9 mouse cellular contexts compared by ENCODE assay signal in genomic region chr11:102760805-102761308, GRCm38 (mm10). TPM values are rescaled to one million over a fixed set of nuclear protein-coding genes. Genes with fewer than 3 reads are reported as not detected.
DNase-seq lines count a peak whose midpoint lies in the region; ATAC-seq lines count a peak whose summit lies in the region.
"Had no signal": no experiment of that assay in that cellular context is flagged by ENCODE, and none has a peak within 500 bp of the region (broad histone marks: within the 10 kb centered on the region; RNA-seq: fewer than 3 reads in every experiment).

No protein-coding gene starts in this region.

- no peaks in the 10 kb centered on the region for H3K36me3 ChIP-seq in heart, embryonic 14.5 days (ENCODE audit: control insufficient read depth, insufficient read depth, low read length)
- no peaks in the 10 kb centered on the region for H3K36me3 ChIP-seq in embryonic facial prominence, embryonic 12.5 days
- H3K36me3 ChIP-seq in hindbrain, embryonic 16.5 days (ENCODE audit: control insufficient read depth, insufficient read depth, low read length): no peaks in the 10 kb centered on the region
- H3K36me3 ChIP-seq in midbrain, embryonic 14.5 days (ENCODE audit: control insufficient read depth, insufficient read depth, low read length): no peaks in the 10 kb centered on the region
- H3K36me3 ChIP-seq: G1E had no signal

- WGBS in heart, embryonic 14.5 days: 28% methylated on average over 6 of the region's 6 CpGs
- 14% methylated on average over 6 of the region's 6 CpGs for WGBS in embryonic facial prominence, embryonic 12.5 days
- 13% methylated on average over 4 of the region's 6 CpGs for WGBS in hindbrain, embryonic 16.5 days
- WGBS in midbrain, embryonic 14.5 days: 11% methylated on average over 6 of the region's 6 CpGs

- H3K9ac ChIP-seq in heart, embryonic 14.5 days (ENCODE audit: low read length): peak overlapping the region; percentile 85
- H3K9ac ChIP-seq in embryonic facial prominence, embryonic 12.5 days: peak overlapping the region; percentile 67; the same call in 1 of the 2 replicates
- peak overlapping the region; percentile 92 for H3K9ac ChIP-seq in hindbrain, embryonic 16.5 days (ENCODE audit: low read depth, low read length)
- H3K9ac ChIP-seq in midbrain, embryonic 14.5 days (replicated peaks; ENCODE audit: low read length): peak overlapping the region; percentile 87

- H3K4me2 ChIP-seq in heart, embryonic 14.5 days (ENCODE audit: low read length): peak overlapping the region; percentile 99
- H3K4me2 ChIP-seq in embryonic facial prominence, embryonic 12.5 days (replicated peaks): peak overlapping the region; percentile 99
- H3K4me2 ChIP-seq in hindbrain, embryonic 16.5 days (ENCODE audit: low read length): peak overlapping the region; percentile 97
- peak overlapping the region; percentile 92 for H3K4me2 ChIP-seq in midbrain, embryonic 14.5 days (ENCODE audit: low read length)

- H3K4me1 ChIP-seq in heart, embryonic 14.5 days (ENCODE audit: control insufficient read depth in 2 of 2, insufficient read depth in 2 of 2, low read length in 2 of 2): peaks cover 27 to 32% of the 10 kb centered on the region in 2 experiments
- H3K4me1 ChIP-seq in embryonic facial prominence, embryonic 12.5 days: peaks cover 8% of the 10 kb centered on the region
- H3K4me1 ChIP-seq in hindbrain, embryonic 16.5 days (ENCODE audit: control insufficient read depth, insufficient read depth, low read depth, low read length): peaks cover 17% of the 10 kb centered on the region
- peaks cover 3% of the 10 kb centered on the region for H3K4me1 ChIP-seq in midbrain, embryonic 14.5 days (ENCODE audit: control insufficient read depth, insufficient read depth, low read length)

- 0 out of 4 replicates have a peak overlapping the region, but pooled peaks of 1 of the 2 experiments have one; percentile 1 for H3K27ac ChIP-seq in heart, embryonic 14.5 days (replicated peaks in 1 of 2; ENCODE audit: control insufficient read depth in 1 of 2, insufficient read depth in 1 of 2, low read depth in 2 of 2, low read length in 2 of 2)
- H3K27ac ChIP-seq in embryonic facial prominence, embryonic 12.5 days: no peak overlapping the region
- peak overlapping the region; percentile 65 for H3K27ac ChIP-seq in hindbrain, embryonic 16.5 days (ENCODE audit: low read depth, low read length)
- peak overlapping the region; percentile 61; the same call in 1 of the 2 replicates for H3K27ac ChIP-seq in midbrain, embryonic 14.5 days (replicated peaks; ENCODE audit: low read depth, low read length)

- peaks cover 6% of the 10 kb centered on the region; the same call in 1 of the 2 replicates for H3K27me3 ChIP-seq in heart, embryonic 14.5 days (ENCODE audit: control insufficient read depth, insufficient read depth, low read length)
- H3K27me3 ChIP-seq in embryonic facial prominence, embryonic 12.5 days: peaks cover 44% of the 10 kb centered on the region
- H3K27me3 ChIP-seq in hindbrain, embryonic 16.5 days (replicated peaks; ENCODE audit: control insufficient read depth, insufficient read depth, low read length): no peaks in the 10 kb centered on the region
- H3K27me3 ChIP-seq in midbrain, embryonic 14.5 days (ENCODE audit: control insufficient read depth, insufficient read depth, low read length): no peaks in the 10 kb centered on the region

- DNase-seq in heart, adult 8-10 months (ENCODE audit: low spot score): no peak
- DNase-seq in midbrain, embryonic 14.5 days: no peak
- DNase-seq in embryo, embryonic 11 days: no peak
- DNase-seq in thymus, postnatal 10 days (ENCODE audit: low spot score in 2 of 2): no peak

- ATAC-seq in heart, embryonic 14.5 days (ENCODE audit: insufficient number of reproducible peaks, insufficient read depth, low FRiP score, low read depth): no peak
- no peak for ATAC-seq in embryonic facial prominence, embryonic 12.5 days (ENCODE audit: insufficient number of reproducible peaks, insufficient read depth, low FRiP score, low TSS enrichment)
- peak; percentile 31; the same call in 1 of the 2 replicates for ATAC-seq in hindbrain, embryonic 16.5 days
- no peak for ATAC-seq in midbrain, embryonic 14.5 days (ENCODE audit: low FRiP score, low TSS enrichment)
- ATAC-seq in inflammation-experienced regulatory T-cells, adult 6 months: no peak

- H3K4me3 ChIP-seq in heart, embryonic 14.5 days (ENCODE audit: control insufficient read depth in 1 of 2, insufficient read depth in 1 of 2, low read depth in 1 of 2, low read length in 2 of 2): peak overlapping the region; percentile 58 to 78
- H3K4me3 ChIP-seq in embryonic facial prominence, embryonic 12.5 days: peak overlapping the region; percentile 66
- peak overlapping the region; percentile 81 for H3K4me3 ChIP-seq in hindbrain, embryonic 16.5 days (ENCODE audit: low read length)
- peak overlapping the region; percentile 54 for H3K4me3 ChIP-seq in midbrain, embryonic 14.5 days (replicated peaks; ENCODE audit: low read depth, low read length)

- H3K9me3 ChIP-seq in heart, embryonic 14.5 days (ENCODE audit: control insufficient read depth, low read length): no peaks in the 10 kb centered on the region
- H3K9me3 ChIP-seq in embryonic facial prominence, embryonic 12.5 days: no peaks in the 10 kb centered on the region
- no peaks in the 10 kb centered on the region for H3K9me3 ChIP-seq in hindbrain, embryonic 16.5 days (ENCODE audit: control insufficient read depth, low read length)
- no peaks in the 10 kb centered on the region for H3K9me3 ChIP-seq in midbrain, embryonic 14.5 days (ENCODE audit: control insufficient read depth, low read length)
- H3K9me3 ChIP-seq: G1E had no signal

RNA-seq across cellular contexts. Expression of gene Adam11, which starts 0.4 kb away (rescaled TPM):
- 5.9 and 7.3 TPM in 2 replicates for polyA plus RNA-seq in heart, embryonic 14.5 days (2014; fragmentation: Nextera tagmentation; extraction: Ambion mirVana)
- 1 to 10 TPM; 4.4 to 6.8 (median 6.0) TPM for total RNA-seq in heart, adult 8-10 months (2022)
- polyA plus RNA-seq in embryonic facial prominence, embryonic 12.5 days (2016; fragmentation: Nextera tagmentation; extraction: Ambion mirVana): 23.2 and 25.0 TPM in 2 replicates
- polyA plus RNA-seq in hindbrain, embryonic 16.5 days (2015; fragmentation: Nextera tagmentation; extraction: Ambion mirVana): 23.6 and 27.7 TPM in 2 replicates
- 18.2 and 24.1 TPM in 2 replicates for polyA plus RNA-seq in midbrain, embryonic 14.5 days (2014; fragmentation: Nextera tagmentation; extraction: Ambion mirVana)
- under 1 TPM in 1 of 3 experiments, not detected in 2; 0.20 TPM for polyA plus RNA-seq in inflammation-experienced regulatory T-cells, adult 6 months (2017; shearing (Covaris generic))
- polyA plus RNA-seq: G1E had no signal

RNA-seq across cellular contexts. Expression of gene Gjc1, which starts 58.6 kb away (rescaled TPM):
- polyA plus RNA-seq in heart, embryonic 14.5 days (2014; fragmentation: Nextera tagmentation; extraction: Ambion mirVana): 53.8 and 54.9 TPM in 2 replicates
- total RNA-seq in heart, adult 8-10 months (2022): 10 to 100 TPM; 13.9 to 25.4 (median 20.5) TPM
- polyA plus RNA-seq in embryonic facial prominence, embryonic 12.5 days (2016; fragmentation: Nextera tagmentation; extraction: Ambion mirVana): 103 and 105 TPM in 2 replicates
- 27.6 and 29.8 TPM in 2 replicates for polyA plus RNA-seq in hindbrain, embryonic 16.5 days (2015; fragmentation: Nextera tagmentation; extraction: Ambion mirVana)
- 32.0 and 33.9 TPM in 2 replicates for polyA plus RNA-seq in midbrain, embryonic 14.5 days (2014; fragmentation: Nextera tagmentation; extraction: Ambion mirVana)
- polyA plus RNA-seq in inflammation-experienced regulatory T-cells, adult 6 months (2017; shearing (Covaris generic)): not detected
- polyA plus RNA-seq: G1E had no signal

Comparison
In these comparisons a context has a peak if more than half of its experiments do, and no peak if none do; other contexts are left out.
1. RNA of gene Gjc1, which starts 58.6 kb away (polyA plus RNA-seq): 103 to 105 TPM in embryonic facial prominence, embryonic 12.5 days, 53.8 to 54.9 TPM in heart, embryonic 14.5 days, 32.0 to 33.9 TPM in midbrain, embryonic 14.5 days and 27.6 to 29.8 TPM in hindbrain, embryonic 16.5 days; not detected in inflammation-experienced regulatory T-cells, adult 6 months; every median in the first group is over 10 times any median in the second.
2. Peak in every context shown above with its lines, with median percentiles within 50 percentile points of each other: H3K4me2 ChIP-seq, H3K4me3 ChIP-seq and H3K9ac ChIP-seq.